Mouse (Mus musculus) layer of hippocampus, postnatal 36 days (tissue): ENCODE measurements around the gene BC028528. TPM values are rescaled to one million over a fixed set of nuclear protein-coding genes. Genes with fewer than 3 reads are reported as not detected.
"Not testable (repeated sequence)": the region's sequence is repeated elsewhere in the genome, so short reads cannot be mapped to it uniquely, and the experiment has no call there.

Experiments
- DNase-seq, 2 experiments: peaks; one replicate each; pipeline ENCODE4 v3.0.0; 2022
- total RNA-seq, 2 experiments: library from RNA; stranded (reverse); gene quantifications; 2 replicates each; pipeline ENCODE4 v1.2.3; 2021

BC028528 gene
- total RNA-seq, 2 experiments from 2014 or later: 2.5 to 3.6 TPM

GRCm38 (mm10) chr3:95872048-95872447, 19.8 kb downstream of the BC028528 start:
- DNase-seq: no peak

- peak; percentile 85 to 86 for DNase-seq
Measured at GRCm38 (mm10) chr3:95871392-95871867, 20.4 kb downstream of the BC028528 start, which contains the start of gene Mrps21. Gene Mrps21 (minus strand): TSS chr3:95871519.

- DNase-seq: peak in 1 of 2 experiments; percentile 32
Measured at GRCm38 (mm10) chr3:95870976-95871375, 20.8 kb downstream of the BC028528 start.

- no peak for DNase-seq
Measured at GRCm38 (mm10) chr3:95867408-95867807, 24.4 kb downstream of the BC028528 start.

GRCm38 (mm10) chr3:95866071-95866470, 25.7 kb downstream of the BC028528 start:
- no peak for DNase-seq

GRCm38 (mm10) chr3:95865571-95865970, 26.2 kb downstream of the BC028528 start:
- no peak for DNase-seq

GRCm38 (mm10) chr3:95865050-95865449, 26.8 kb downstream of the BC028528 start:
- DNase-seq: peak; percentile 69 to 73

- DNase-seq: no peak
Measured at GRCm38 (mm10) chr3:95863578-95863977, 28.2 kb downstream of the BC028528 start.

GRCm38 (mm10) chr3:95861796-95862195, 30.0 kb downstream of the BC028528 start:
- peak in 1 of 2 experiments; percentile 30 for DNase-seq

GRCm38 (mm10) chr3:95861216-95861615, 30.6 kb downstream of the BC028528 start:
- DNase-seq: no peak

GRCm38 (mm10) chr3:95860323-95860722, 31.5 kb downstream of the BC028528 start:
- DNase-seq: no peak

GRCm38 (mm10) chr3:95858278-95858677, 33.5 kb downstream of the BC028528 start:
- DNase-seq: not testable (repeated sequence)

- not testable (repeated sequence) for DNase-seq
Measured at GRCm38 (mm10) chr3:95857050-95857449, 34.8 kb downstream of the BC028528 start.

- no peak for DNase-seq
Measured at GRCm38 (mm10) chr3:95856115-95856514, 35.7 kb downstream of the BC028528 start.

GRCm38 (mm10) chr3:95855502-95856089, 36.2 kb downstream of the BC028528 start, which contains the start of gene Prpf3:
Gene Prpf3 (minus strand): TSS chr3:95855885.
- peak; percentile 94 for DNase-seq

GRCm38 (mm10) chr3:95851317-95851716, 40.5 kb downstream of the BC028528 start:
- DNase-seq: no peak

GRCm38 (mm10) chr3:95850611-95851010, 41.2 kb downstream of the BC028528 start:
- DNase-seq: no peak

GRCm38 (mm10) chr3:95842503-95843214, 49.1 kb downstream of the BC028528 start:
- no peak for DNase-seq

GRCm38 (mm10) chr3:95839250-95839649, 52.6 kb downstream of the BC028528 start:
- no peak for DNase-seq
